Mouse (Mus musculus) layer of hippocampus, postnatal 36 days (tissue): ENCODE results near the gene Gm11562. TPM values are rescaled to one million over a fixed set of nuclear protein-coding genes. Genes with fewer than 3 reads are reported as not detected.
A peak's percentile ranks its signal among the peaks of the same experiment; 100 is the strongest.
"Not testable (repeated sequence)": the region's sequence is repeated elsewhere in the genome, so short reads cannot be mapped to it uniquely, and the experiment has no call there.

Source experiments
- DNase-seq, 2 experiments: peaks; one replicate each; pipeline ENCODE4 v3.0.0; 2022
- total RNA-seq, 2 experiments: library from RNA; stranded (reverse); gene quantifications; 2 replicates each; pipeline ENCODE4 v1.2.3; 2021

The Gm11562 gene
- total RNA-seq, result not detected

DNA sequence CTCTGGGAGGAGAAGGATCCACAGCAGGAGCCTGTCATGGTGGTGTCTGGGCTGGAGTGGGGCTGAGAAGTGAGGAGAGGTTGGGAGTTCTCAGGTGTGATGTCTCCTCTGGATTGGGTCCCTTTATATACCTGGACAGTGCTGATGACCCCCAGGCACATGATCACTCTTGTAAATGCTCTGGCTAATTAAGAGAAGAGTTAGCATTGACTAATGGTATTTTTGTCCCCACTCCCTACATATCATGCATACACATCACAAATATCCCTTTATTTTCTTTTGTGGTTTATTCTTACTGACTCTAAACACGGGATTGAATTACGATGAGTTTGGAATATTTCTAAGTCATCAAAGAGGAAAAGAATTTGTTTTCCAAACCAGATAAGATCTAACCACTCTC is at the start of gene Gm11562:
TSS of gene Gm11562 (minus strand) at position 101 of the 400 bp plus-strand sequence.
- no peak for DNase-seq

DNA sequence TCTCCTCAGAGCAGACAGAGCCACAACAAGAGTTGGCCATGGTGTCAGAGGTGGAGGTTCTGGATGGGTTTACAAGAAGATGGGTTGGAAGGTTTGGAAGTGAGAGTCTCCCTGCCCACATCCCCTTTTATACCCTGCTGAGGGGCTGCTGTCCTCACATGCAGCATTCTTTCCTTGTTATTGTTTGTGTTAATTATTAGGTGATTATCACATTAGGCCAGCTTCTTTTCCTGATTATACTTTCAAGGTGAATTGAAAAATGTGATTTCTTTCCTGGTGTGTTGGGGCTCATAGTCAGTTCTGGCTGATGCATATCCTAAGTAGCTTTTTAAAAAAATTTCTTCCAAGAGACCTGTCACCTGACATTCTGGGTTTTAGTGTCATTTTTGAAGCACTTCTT is 45.6 kb upstream of the Gm11562 start, which contains the start of gene Krtap4-6:
TSS of gene Krtap4-6 (minus strand) at position 101 of the 400 bp plus-strand sequence.
- no peak for DNase-seq

DNA sequence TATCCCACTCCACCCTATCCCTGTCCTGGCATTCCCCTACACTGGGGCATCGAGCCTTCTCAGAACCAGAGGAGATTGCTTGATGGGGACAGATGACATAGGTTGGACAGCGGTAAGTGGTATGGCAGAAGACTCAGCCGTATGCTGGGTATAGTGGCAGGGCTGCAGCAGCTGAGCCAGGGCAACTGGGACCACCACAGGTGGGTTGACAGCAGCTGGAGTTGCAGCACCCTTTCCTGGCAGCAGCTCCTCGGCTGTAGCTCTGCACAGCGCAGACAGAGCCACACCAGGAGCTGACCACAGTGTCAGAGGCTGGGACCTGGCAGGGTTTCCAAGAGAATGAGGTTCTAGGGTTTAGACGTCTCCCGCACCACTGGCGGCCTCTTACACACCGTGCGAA is 42.6 kb upstream of the Gm11562 start:
- no peak for DNase-seq

DNA sequence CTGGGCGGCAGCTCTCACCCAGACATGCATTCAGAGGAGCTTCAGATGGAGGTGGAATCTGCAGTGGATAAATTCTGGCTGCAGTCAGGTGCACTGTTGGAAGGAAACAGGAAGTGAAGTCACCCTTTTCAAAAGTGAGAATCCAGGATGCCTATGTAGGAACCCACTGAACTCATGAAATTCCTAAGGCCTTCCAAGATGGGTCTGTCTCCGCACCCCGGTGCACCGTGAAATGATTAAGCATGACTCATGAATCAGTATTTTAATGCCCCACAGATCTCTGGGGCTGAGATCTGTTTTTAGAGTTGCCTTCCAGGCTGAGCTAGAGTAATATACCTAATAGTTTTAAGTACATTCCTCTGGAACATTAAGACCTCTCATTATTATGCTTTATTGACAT is 39.0 kb upstream of the Gm11562 start:
- DNase-seq, result no peak

DNA sequence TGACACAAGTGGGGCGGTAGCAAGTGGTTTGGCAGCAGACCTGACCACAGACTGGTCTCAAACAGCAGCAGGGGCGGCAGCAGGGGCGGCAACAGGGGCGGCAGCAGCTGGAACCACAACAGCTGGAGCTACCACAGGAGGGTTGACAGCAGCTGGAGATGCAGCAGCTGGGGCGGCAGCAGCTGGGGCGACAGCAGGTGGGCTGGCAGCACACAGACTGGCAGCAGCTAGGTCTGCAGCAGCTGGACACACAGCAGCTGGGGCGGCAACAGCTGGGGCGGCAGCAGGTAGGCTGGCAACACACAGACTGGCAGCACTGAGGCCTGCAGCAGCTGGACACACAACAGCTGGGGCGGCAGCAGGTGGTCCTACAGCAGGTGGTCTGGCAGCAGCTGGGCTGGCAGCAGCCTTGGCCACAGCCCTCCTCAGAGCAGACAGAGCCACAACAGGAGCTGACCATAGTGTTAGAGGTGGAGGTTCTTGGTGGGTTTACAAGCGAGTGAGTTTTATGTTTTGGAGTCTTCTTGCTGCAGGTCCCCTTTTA is 38.3 kb upstream of the Gm11562 start, which contains the start of gene Gm11563:
TSS of gene Gm11563 (minus strand) at position 494 of the 544 bp plus-strand sequence.
- DNase-seq, result not testable (repeated sequence)

DNA sequence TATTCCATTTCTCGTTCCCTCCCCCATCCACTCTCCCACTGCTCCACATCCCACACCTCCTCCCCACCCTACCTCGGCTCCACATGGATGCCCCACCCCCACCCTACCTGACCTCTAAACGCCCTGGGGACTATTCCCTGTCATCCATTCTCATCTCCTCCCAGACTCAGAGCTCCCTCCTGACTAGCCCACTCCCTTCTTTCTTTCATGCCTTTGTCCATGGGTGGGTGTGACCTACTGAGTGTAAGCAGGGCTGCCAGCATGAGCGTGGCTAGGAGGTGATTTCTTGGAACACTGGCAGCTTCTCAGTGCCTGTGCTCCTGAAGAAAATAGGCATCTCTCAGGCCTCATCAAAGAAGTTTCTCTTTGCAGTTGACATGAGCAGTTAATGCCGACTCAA is 36.8 kb upstream of the Gm11562 start:
- DNase-seq, result no peak

DNA sequence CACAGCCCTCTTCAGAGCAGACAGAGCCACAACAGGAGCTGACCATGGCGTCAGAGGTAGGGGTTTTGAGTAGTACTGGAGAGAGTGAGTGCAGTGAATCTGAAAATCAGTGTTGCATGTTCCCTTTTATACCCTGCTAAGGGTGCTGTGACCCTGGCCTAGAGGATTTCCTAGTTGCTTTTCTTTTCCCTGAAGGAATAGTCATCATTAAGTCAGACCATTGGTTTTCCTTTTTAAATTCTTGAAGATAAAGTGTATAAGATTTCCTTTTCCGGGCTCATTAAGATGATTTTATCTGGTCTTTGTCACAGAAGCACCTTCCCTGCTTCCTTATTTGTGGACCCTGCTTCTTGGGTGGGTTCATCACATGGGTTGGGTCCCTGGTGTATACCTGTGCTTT is 29.9 kb upstream of the Gm11562 start, which contains the start of gene Gm11555:
TSS of gene Gm11555 (minus strand) at position 101 of the 400 bp plus-strand sequence.
- DNase-seq, result no peak

DNA sequence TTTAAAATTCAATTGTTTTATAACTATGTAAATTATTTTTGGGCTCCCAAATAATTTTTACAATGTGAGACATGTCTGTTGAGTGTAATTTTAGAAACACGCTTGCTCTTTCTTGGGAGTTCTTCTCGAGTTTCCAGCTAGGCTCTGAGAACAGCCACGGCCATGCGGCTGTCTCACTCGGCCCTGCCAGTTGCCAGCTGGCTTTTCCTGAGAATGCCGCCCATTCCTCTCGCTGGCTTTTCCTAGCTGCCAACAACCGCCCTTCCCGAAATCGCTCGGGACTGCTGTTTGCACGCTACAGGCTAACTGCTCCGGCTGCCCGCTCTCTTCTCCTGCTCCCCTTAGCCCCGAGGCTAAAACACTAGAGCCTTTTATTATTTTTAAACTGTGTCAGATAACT is 26.2 kb upstream of the Gm11562 start:
- no peak for DNase-seq

DNA sequence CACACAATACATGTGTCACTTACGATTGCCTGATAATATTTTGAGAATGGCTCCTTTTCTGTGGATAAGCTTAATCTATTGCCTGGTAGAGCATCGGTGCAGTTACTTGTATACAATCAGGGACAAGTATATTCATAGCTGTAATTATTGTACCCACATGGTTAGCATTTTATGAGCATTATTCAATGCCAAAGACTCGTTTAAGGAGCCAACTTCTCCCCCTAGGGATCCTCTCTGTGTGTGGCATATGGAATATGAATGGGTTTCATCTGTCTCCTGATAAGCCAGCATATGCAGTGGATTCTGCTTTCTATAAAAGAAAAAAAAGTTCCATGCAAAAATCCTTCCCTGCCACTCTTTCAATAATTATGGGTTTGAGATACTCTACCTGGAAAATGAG is 24.1 kb upstream of the Gm11562 start:
- no peak for DNase-seq

DNA sequence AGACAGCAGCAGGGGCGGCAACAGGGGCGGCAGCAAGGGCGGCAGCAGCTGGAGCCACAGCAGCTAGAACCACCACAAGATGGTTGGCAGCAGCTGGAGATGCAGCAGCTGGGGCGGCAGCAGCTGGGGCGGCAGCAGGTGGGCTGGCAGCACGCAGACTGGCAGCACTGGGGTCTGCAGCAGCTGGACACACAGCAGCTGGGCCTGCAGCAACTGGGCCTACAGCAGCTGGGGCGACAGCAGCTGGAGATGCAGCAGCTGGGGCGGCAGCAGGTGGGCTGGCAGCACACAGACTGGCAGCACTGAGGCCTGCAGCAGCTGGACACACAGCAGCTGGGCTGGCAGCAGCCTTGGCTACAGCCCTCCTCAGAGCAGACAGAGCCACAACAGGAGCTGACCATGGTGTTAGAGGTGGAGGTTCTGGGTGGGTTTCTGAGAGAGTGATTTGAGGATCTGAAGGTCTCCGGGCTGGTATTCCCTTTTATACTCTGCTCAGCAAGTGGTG is 23.5 kb upstream of the Gm11562 start, which contains the start of gene Krtap4-7:
TSS of gene Krtap4-7 (minus strand) at position 455 of the 505 bp plus-strand sequence.
- not testable (repeated sequence) for DNase-seq

DNA sequence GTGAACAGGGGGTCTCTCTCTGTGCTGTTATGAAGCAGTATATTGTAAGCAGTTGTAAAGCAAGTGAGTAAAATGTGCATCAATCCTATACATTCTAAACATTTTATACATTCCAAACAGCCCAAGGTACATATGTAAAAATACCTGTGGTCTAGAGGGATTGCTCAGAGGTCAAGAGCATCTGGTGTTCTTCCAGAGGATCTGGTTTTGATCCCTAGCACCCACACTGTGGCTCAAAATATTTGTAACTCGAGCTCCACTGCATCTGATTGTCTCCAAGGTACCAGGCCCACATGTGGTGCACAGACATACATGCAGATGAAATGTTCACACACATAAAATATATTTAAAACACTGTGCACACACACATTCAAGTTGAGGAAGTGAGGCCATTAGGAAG is 20.7 kb upstream of the Gm11562 start:
- DNase-seq, result no peak

DNA sequence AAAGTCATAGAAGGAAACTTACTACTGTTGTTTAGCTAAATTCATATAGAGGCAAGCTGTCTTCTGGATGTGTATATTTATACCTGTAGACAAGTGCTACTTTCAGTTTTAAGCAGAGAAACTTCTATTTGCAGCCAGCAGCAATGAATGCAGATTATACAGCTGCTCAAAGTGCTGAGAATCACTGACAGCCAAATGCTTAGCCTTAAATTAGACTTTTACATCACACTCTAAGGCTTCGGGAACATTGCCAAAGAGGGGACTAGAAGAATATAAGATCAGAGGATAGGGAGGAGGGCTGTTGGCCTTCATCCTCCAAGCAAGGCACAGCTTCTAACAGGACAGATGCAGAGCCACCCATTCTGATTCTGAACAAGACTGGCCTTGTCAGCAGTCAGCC is 16.9 kb upstream of the Gm11562 start:
- no peak for DNase-seq

DNA sequence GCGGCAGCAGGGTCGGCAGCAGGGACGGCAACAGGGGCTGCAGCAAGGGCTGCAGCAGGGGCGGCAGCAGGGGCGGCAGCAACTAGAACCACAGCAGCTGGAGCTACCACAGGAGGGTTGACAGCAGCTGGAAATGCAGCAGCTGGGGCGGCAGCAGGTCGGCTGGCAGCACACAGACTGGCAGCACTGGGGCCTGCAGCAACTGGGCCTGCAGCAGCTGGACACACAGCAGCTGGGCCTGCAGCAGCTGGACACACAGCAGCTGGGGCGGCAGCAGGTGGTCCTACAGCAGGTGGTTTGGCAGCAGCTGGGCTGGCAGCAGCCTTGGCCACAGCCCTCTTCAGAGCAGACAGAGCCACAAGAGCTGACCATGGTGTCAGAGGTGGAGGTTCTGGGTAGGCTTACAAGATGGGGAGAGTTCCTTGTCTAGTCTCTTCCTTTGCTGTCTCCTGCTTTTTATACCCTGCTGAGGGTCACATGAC is 14.5 kb upstream of the Gm11562 start, which contains the start of gene Krtap4-2:
TSS of gene Krtap4-2 (minus strand) at position 432 of the 482 bp plus-strand sequence.
- DNase-seq, result no peak

DNA sequence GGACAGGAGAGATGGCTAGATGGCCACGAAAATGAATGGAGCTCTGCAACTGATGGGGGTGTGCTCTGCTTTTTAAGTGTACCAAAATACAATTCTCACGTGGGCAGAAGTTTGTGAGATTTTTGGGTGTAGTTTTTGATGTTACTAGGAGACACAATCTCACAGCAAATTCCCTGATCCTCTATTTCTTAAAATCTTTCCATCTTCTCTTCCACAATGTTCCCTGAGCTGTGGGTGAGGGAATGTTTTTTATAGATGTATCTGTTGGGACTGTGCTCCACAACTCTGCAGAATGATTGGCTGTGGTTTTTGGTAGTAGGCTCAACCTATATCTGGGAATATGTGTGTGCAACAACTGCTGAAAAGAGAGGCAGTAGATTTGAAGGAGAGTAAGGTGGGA is 13.1 kb upstream of the Gm11562 start:
- DNase-seq, result no peak

DNA sequence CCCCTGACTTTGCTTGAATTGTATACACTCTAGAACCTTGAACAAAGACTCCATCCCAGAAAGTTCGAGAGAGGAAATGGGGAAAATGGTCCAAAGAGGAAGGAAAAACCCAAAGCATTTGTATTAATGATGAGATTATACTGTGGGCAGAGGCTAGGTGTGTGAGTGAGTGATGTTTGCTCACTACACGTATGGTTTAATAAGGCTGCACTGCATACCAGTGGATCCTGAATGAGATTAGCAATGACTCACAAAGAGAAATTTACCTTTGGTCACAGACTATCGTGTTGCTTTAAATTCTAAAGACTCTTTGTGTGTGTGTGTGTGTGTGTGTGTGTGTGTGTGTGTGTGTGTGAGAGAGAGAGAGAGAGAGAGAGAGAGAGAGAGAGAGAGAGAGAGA is 10.7 kb upstream of the Gm11562 start:
- DNase-seq, result no peak

DNA sequence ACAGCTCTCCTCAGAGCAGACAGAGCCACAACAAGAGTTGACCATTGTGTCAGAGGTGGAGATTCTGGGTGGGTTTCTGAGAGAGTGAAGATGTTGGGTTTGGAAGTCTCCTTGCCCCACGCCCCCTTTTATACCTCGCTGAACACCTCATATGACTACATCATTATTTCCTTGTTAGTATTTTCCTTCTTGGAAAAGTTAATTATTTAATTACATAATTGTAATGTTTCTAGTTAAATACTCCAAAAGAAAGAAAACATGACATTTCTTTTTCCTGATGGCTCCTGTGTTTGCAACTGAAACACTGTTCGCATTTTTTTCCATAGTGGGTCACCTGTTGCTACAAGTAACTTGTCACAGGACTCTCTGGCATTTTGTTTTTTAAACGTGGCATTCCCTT is 7.9 kb upstream of the Gm11562 start, which contains the start of gene Krtap4-1:
TSS of gene Krtap4-1 (minus strand) at position 101 of the 400 bp plus-strand sequence.
- DNase-seq, result no peak

DNA sequence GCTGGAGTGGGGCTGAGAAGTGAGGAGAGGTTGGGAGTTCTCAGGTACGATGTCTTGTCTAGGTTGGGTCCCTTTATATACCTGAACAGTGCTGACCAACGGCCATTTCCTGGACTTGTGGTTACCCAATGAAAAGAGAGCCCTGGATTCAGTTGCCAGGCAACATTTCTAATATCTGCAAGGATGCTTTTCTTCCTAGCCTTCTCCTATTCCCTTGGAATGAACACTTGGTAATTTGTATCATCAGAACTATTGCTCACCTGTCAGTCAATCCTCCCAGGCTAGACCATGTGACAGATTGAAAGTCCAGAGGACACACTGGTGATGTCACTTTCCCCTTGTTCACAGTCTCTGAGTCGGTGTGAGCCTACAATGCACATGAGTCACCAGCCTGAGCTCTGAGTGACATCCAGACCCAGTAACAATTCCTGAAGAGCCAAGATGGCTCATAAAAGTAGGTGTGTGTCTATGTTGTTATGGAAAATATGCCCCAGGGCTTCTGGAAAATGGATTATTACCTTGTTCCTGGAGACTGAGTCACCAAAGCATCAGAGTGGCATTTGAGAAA is 5.4 kb downstream of the Gm11562 start, which contains the start of gene Krtap2-4:
TSS of gene Krtap2-4 (minus strand) at position 51 of the 568 bp plus-strand sequence.
- no peak for DNase-seq

DNA sequence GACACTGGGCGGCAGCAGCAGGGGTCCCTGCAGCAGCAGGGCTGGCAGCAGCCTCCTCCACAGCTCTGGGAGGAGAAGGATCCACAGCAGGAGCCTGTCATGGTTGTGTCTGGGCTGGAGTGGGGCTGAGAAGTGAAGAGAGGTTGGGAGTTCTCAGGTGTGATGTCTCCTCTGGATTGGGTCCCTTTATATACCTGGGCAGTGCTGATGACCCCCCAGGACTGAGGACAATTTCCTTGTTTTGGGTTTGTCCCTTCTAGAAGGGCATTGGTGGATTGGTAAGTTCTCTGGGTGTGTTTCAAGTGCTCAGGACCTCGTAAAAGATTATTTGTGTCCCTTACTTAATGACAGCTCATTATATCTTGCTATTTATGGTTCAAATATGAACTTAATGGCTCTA is 10.1 kb downstream of the Gm11562 start, which contains the start of gene Gm11937:
TSS of gene Gm11937 (minus strand) at position 101 of the 400 bp plus-strand sequence.
- not testable (repeated sequence) for DNase-seq

DNA sequence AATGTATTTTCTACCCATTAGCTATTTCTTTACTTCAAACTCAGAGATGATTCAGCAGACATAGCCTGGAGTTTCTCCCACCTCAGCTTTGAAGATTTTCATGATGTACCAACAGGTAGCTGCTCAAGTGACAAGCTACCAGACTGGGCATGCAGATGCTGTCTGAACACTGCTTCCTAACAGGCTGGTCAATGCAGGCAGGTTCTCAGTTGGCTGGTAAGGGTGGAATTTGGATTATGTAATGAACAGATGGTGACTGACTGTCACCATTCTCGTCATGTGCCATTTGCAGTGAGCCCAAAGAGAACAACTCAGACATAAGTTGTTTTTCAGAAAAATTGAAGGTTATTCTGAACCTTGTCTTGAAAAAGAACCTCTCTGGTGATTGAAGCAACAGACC is 11.1 kb downstream of the Gm11562 start:
- DNase-seq, result peak; percentile 32 to 37

DNA sequence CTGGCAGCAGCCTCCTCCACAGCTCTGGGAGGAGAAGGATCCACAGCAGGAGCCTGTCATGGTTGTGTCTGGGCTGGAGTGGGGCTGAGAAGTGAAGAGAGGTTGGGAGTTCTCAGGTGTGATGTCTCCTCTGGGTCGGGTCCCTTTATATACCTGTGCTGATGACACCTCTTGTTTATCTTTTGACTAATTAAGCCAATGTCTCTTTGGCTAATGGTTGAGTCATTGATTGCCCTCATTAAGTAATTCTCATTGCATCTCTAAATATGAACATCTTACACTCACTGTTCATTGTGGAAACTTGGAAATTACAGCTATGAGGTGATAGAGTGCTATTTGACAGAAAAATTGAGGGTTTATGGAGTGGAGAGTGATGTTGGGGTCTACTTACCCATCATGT is 17.0 kb downstream of the Gm11562 start, which contains the start of gene Gm11938:
TSS of gene Gm11938 (minus strand) at position 101 of the 400 bp plus-strand sequence.
- DNase-seq, result not testable (repeated sequence)

DNA sequence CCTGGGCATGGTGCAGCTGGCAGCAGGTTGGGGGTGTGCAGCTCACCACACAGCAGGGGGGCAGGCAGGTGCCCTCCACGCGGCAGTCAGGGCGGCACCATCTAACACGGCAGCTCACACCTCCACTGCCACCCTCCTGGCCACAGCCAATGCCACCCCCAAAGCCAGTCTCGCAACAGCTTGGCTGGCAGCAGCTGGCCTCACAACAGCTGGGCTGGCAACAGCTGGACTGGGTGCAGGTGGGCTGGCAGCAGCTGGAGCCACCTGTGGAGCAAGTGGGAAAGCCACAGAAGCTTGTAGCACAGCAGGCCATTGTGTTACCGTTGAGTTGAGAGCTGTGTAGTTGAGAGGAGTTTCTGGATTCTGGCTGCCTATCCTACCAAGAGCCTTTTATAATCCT is 22.5 kb downstream of the Gm11562 start, which contains the start of gene Krtap9-3:
TSS of gene Krtap9-3 (minus strand) at position 364 of the 400 bp plus-strand sequence.
- DNase-seq, result not testable (repeated sequence)

DNA sequence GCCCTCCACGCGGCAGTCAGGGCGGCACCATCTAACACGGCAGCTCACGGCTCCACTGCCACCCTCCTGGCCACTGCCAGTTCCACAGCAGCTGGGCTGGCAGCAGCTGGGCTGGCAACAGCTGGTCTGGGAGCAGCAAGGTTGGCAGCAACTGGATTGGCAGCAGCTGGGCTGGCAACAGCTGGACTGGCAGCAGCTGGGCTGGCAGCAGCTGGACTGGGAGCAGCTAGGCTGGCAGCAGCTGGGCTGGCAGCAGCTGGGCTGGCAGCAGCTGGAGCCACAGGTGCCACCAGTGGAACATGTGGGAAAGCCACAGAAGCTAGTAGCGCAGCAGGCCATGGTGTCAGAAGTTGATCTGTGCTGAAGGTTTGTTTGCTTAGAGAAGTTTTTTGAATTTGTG is 29.3 kb downstream of the Gm11562 start, which contains the start of gene Krtap1-3:
TSS of gene Krtap1-3 (minus strand) at position 359 of the 400 bp plus-strand sequence.
- DNase-seq, result no peak

DNA sequence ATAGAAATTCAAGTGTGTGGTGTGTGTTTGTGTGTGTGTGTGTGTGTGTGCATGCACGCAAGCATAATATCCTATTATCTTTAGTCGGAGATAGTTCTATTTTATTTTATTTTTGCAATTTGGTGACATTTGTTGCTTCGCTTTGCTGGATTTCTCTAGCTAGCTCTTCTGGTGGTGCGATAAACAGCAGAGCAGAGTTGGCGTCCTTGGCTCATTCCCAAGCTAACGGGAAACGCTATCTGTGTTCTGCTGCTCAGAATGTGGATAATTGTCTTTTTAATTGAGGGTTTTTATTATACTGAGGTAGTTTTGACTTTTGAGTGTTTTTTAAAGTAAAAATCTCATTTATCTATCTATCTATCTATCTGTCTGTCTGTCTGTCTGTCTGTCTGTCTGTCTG is 35.1 kb downstream of the Gm11562 start:
- DNase-seq, result peak; percentile 41 to 49
